Mouse (Mus musculus): Measurements from ENCODE around the gene Tpra1.

- TF ChIP-seq CTCF (IDR thresholded peaks at IDR 0.05; ENCODE audit: control insufficient read depth, insufficient read depth, insufficient read length) (no peak), MAX (IDR thresholded peaks at IDR 0.05) (no peak), CEBPB (IDR thresholded peaks at IDR 0.05; ENCODE audit: low read depth) (no peak), MYOG (IDR thresholded peaks at IDR 0.05; ENCODE audit: control insufficient read depth, extremely low read depth, insufficient read length) (no peak), USF1 (IDR thresholded peaks at IDR 0.05; ENCODE audit: low read depth) (no peak)
Measured at GRCm38 (mm10) chr6:88885644-88886416, 16.2 kb upstream of the Tpra1 start.
